Mouse (Mus musculus) olfactory bulb, adult 2 months (tissue): ENCODE measurements around the gene Ankmy1. TPM values are rescaled to one million over a fixed set of nuclear protein-coding genes. Genes with fewer than 3 reads are reported as not detected.

Source experiments
- H3K27ac ChIP-seq: fragments of 200-500 bp; 2 replicates; pipeline ENCODE4 v1.5.1; 2012; ENCODE audit warnings: low read depth, low read length; ENCODE audit not compliant: insufficient read depth
- H3K4me1 ChIP-seq: fragments of 200-500 bp; 2 replicates; pipeline ENCODE4 v1.6.1; 2012; ENCODE audit warnings: low read length; ENCODE audit not compliant: control insufficient read depth, insufficient read depth
- H3K4me3 ChIP-seq: fragments of 200-500 bp; 2 replicates; pipeline ENCODE4 v1.5.1; 2012; ENCODE audit warnings: mild to moderate bottlenecking, low read depth, low read length, moderate library complexity; ENCODE audit not compliant: insufficient read depth
- CTCF ChIP-seq: fragments of 200-500 bp; IDR thresholded peaks from 2 replicates; pipeline ENCODE4 v1.5.1; 2012; ENCODE audit warnings: low read depth, mild to moderate bottlenecking, low read length, moderate library complexity; ENCODE audit not compliant: insufficient read depth
- POLR2A ChIP-seq: fragments of 200-500 bp; IDR thresholded peaks from 2 replicates; pipeline ENCODE4 v1.6.1; 2012; ENCODE audit warnings: mild to moderate bottlenecking, low read depth, low read length, moderate library complexity; ENCODE audit not compliant: insufficient read depth
- whole genome bisulfite sequencing: fragments of 180-500 bp; shearing (Covaris S2); methylation state at CpG from one replicate; pipeline ENCODE4 v1.1.7; 2018; 5-methylcytosine and 5-hydroxymethylcytosine counted together
- polyA plus RNA-seq: library from polyadenylated mRNA; stranded (reverse); fragments of >200 nt; gene quantifications from 2 replicates; pipeline ENCODE4 v1.2.4, GENCODE M21; 2012; ENCODE audit warnings: low replicate concordance; ENCODE audit not compliant: missing spikeins, insufficient read depth, insufficient read length

The Ankmy1 gene
- polyA plus RNA-seq, 1 experiment = not detected

- WGBS = 88% methylated on average over 5 of the region's 5 CpGs
- no peak for TF ChIP-seq CTCF
- no peak for TF ChIP-seq POLR2A
- H3K27ac ChIP-seq = no peak overlapping the region
- 0 out of 2 replicates have a peak, but pooled peaks cover 6% of the 10 kb centered on the region for H3K4me1 ChIP-seq
- H3K4me3 ChIP-seq = no peak overlapping the region
Observed at GRCm38 (mm10) chr1:92880101-92880500, 22.6 kb downstream of the Ankmy1 start.

GRCm38 (mm10) chr1:92879266-92879665 lies 23.4 kb downstream of the Ankmy1 start:
- TF ChIP-seq POLR2A (no peak), CTCF (no peak)
- Histone ChIP-seq H3K4me1 (0 out of 2 replicates have a peak, but pooled peaks cover 6% of the 10 kb centered on the region), H3K27ac (no peak overlapping the region), H3K4me3 (no peak overlapping the region)
- 82% methylated on average over 12 of the region's 12 CpGs for WGBS

- no peak overlapping the region for H3K27ac ChIP-seq
- H3K4me1 ChIP-seq = 0 out of 2 replicates have a peak, but pooled peaks cover 6% of the 10 kb centered on the region
- 91% methylated on average over 13 of the region's 13 CpGs for WGBS
- TF ChIP-seq CTCF = no peak
- TF ChIP-seq POLR2A = no peak
- H3K4me3 ChIP-seq = no peak overlapping the region
Observed at GRCm38 (mm10) chr1:92878066-92878741, 24.5 kb downstream of the Ankmy1 start.

GRCm38 (mm10) chr1:92877431-92877978 lies 25.2 kb downstream of the Ankmy1 start:
- WGBS = 72% methylated on average over 12 of the region's 12 CpGs
- TF ChIP-seq POLR2A (no peak), CTCF (no peak)
- no peak overlapping the region for H3K27ac ChIP-seq
- 0 out of 2 replicates have a peak, but pooled peaks cover 6% of the 10 kb centered on the region for H3K4me1 ChIP-seq
- no peak overlapping the region for H3K4me3 ChIP-seq

- H3K4me3 ChIP-seq = no peak overlapping the region
- WGBS = 81% methylated on average over 8 of the region's 8 CpGs
- H3K4me1 ChIP-seq = 0 out of 2 replicates have a peak, but pooled peaks cover 6% of the 10 kb centered on the region
- no peak for TF ChIP-seq CTCF
- no peak for TF ChIP-seq POLR2A
- H3K27ac ChIP-seq = no peak overlapping the region
Observed at GRCm38 (mm10) chr1:92875360-92876111, 27.2 kb downstream of the Ankmy1 start.

GRCm38 (mm10) chr1:92874011-92874410 lies 28.7 kb downstream of the Ankmy1 start:
- no peak for TF ChIP-seq CTCF
- no peak for TF ChIP-seq POLR2A
- H3K4me1 ChIP-seq = 0 out of 2 replicates have a peak, but pooled peaks cover 6% of the 10 kb centered on the region

GRCm38 (mm10) chr1:92872666-92873065 lies 30.0 kb downstream of the Ankmy1 start:
- Histone ChIP-seq H3K27ac (no peak overlapping the region), H3K4me1 (0 out of 2 replicates have a peak, but pooled peaks cover 6% of the 10 kb centered on the region), H3K4me3 (no peak overlapping the region)
- 92% methylated on average over 7 of the region's 7 CpGs for WGBS
- no peak for TF ChIP-seq POLR2A
- no peak for TF ChIP-seq CTCF

More at GRCm38 (mm10) chr1:92874011-92874410, 28.7 kb downstream of the Ankmy1 start:
- H3K4me3 ChIP-seq = no peak overlapping the region
- WGBS = 69% methylated on average over 3 of the region's 3 CpGs
- no peak overlapping the region for H3K27ac ChIP-seq

GRCm38 (mm10) chr1:92869985-92870384 lies 32.7 kb downstream of the Ankmy1 start:
- H3K4me1 ChIP-seq = no peaks in the 10 kb centered on the region
- no peak overlapping the region for H3K27ac ChIP-seq
- no peak overlapping the region for H3K4me3 ChIP-seq
- 69% methylated on average over 2 of the region's 2 CpGs for WGBS
- TF ChIP-seq CTCF (no peak), POLR2A (no peak)

- 59% methylated on average over 2 of the region's 2 CpGs for WGBS
- TF ChIP-seq CTCF (no peak), POLR2A (no peak)
- H3K4me1 ChIP-seq = no peaks in the 10 kb centered on the region
- H3K4me3 ChIP-seq = no peak overlapping the region
- H3K27ac ChIP-seq = no peak overlapping the region
Observed at GRCm38 (mm10) chr1:92866170-92866569, 36.5 kb downstream of the Ankmy1 start.
